Mouse (Mus musculus) olfactory bulb, adult 2 months (tissue): ENCODE results near the gene Pkp4.

Experiments
- CTCF ChIP-seq: fragments of 200-500 bp; IDR thresholded peaks from 2 replicates; pipeline ENCODE4 v1.5.1; 2012; ENCODE audit warnings: low read depth, mild to moderate bottlenecking, low read length, moderate library complexity; ENCODE audit not compliant: insufficient read depth
- POLR2A ChIP-seq: fragments of 200-500 bp; IDR thresholded peaks from 2 replicates; pipeline ENCODE4 v1.6.1; 2012; ENCODE audit warnings: mild to moderate bottlenecking, low read depth, low read length, moderate library complexity; ENCODE audit not compliant: insufficient read depth

DNA sequence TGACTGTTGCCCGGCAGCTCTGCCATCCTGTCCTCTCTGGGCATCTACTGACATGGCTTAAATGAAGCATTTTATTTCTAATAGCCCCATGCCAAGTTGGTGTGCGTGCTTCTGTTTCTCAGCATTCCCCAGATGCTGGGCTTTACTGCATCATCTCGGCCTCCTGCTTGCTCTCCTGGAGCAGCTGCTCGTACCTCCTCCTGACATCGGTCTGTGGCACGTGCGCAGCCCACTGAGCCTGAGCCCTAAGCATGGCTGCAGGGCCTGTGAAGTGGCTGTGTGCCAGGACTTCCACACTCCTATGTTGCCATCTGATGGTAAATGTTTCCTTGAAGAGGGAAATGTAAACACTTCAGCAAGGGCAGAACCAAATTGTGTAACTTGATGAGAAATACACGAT, 30.8 kb downstream of the Pkp4 start:
- TF ChIP-seq CTCF (no peak), POLR2A (no peak)
